Mouse (Mus musculus) gastrocnemius, postnatal 14 days (tissue): ENCODE results near the gene Zfp536. TPM values are rescaled to one million over a fixed set of nuclear protein-coding genes. Genes with fewer than 3 reads are reported as not detected.

Experiments
- DNase-seq: peaks from one replicate; pipeline ENCODE4 v3.0.0; 2021; ENCODE audit warnings: mixed read lengths
- intact Hi-C: fragments of 180-260 bp; cut with DNase I; formaldehyde crosslinking; loops from one replicate; pipeline ENCODE4 v1.15.1; 2025; ENCODE audit warnings: low total_unique reads
- long read RNA-seq, 2 experiments: library from polyadenylated mRNA; stranded (forward); transcript quantifications; one replicate each; pipeline ENCODE4 v2.0.0; 2021
- total RNA-seq, 2 experiments: library from RNA; stranded (reverse); gene quantifications; 2 replicates each; pipeline ENCODE4 v1.2.3; 2021

Gene Zfp536
- total RNA-seq: 1 to 10 TPM; 2.2 to 2.7 TPM
- long read RNA-seq, experiment 1, partial matches to known transcripts: 1 of 1 reads
- long read RNA-seq, experiment 1, other reads (novel, unspliced or antisense): 0 of 1 reads
- long read RNA-seq, experiment 2, partial matches to known transcripts: 0 of 1 reads
- long read RNA-seq, experiment 2, other reads (novel, unspliced or antisense): 1 of 1 reads

DNA sequence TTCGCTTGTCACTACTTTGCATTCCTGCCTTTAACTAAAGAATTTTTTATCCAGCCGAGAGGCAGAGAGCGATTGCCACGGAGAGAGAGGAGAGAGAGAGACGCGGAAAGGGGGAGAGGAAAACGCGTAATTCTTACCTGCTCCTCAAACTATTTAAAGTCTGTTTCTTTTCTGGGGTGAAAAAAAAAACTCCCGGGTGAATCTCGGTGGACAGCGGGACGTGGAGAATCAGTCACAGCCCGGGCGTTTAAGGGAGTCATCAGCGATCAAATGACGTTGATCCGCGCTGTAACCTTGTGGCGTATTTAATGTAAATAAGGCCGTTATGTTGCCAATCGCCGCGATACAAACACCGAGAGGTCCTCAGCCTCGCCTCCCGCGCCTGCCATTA lies at the start of gene Zfp536:
Zfp536 (minus strand) TSS at position 330 of the 391 bp plus-strand sequence.
- no peak for DNase-seq
- intact Hi-C loops: loop anchor here (5.0 kb wide), 1 partner anchor 396 kb away; no protein-coding TSS in a partner anchor

DNA sequence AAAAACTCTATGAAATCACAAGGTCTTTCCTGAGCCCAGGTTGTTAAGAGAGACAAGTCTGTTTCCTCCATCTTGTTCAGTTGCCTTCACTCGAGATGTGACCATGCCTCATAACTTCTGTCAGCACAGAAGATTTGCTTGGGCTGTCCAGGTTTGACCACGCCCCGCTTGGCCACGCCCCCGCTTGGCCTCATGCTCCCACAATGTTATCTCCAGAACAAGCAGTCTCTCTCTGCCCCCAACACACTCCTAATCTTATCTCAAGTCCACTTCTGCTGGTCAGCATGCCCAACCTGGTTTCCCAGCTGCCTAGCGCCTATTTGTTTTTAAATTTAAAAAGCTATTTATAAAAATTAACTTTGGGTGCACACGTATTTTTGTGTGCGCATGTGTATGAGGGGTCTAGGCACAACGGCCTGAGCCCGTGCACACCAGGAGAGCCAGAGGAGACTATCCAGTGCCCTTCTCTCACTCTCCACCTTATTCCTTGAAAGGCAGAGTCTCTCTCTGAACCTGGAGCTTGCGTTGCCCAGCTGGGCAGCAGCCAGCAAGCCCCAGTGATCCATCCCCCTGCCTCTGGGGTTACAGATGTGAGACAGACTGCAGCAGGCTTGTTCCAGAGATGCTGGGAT lies 47.3 kb upstream of the Zfp536 start:
- intact Hi-C loops: no loop called here
- DNase-seq: no peak

DNA sequence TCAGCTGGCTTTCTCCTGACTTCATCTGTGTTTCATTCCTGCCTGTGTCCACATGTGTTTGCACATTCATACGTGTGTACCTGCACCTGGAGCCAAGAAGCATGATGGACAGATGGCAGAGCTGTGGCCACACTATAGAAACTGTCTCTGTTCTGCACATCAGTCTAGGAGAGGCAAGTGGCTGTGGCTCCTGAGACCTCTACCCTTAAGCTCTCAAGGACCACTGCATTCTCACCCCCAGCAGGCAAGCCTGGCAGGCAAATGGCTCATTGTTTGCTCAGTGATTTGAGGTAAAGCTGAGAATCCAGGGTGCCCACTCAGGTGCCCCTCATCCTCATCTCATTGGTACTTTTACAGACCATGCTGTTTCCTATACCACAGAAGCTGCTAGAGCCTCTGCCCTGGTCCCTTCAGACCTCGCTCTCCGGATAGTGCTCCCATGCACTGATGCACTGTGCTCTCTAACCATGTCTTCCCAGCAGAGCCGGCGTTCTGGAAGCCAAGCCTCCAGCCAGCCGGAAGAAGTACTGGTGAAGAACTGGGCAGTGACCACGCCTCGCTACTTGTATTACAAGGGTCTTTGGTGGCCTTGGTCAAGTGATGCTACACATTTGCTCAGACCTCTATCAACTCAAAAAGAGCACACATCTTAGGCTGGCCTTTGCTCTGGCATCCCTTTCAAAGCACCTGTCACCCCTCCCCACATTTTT lies 45.3 kb upstream of the Zfp536 start:
- intact Hi-C loops: no loop called here
- no peak for DNase-seq

DNA sequence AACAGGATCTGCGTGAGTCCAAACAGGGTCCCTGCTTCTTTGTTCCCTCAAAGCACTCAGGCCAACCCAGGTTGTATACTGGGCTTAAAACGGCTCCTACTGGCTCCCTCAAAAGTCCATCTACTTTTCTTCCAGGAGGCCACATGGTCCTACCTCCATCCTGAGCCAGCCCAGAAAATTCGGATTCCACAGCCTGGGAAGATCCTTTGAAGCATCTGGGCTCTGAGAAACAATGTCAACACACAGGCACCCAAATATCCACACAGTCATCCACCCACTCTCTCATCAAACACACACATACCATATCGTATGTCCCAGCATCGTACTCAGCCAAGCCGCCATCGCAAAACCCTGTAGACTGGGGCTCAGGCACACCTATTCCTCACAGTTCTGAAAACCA lies 43.5 kb upstream of the Zfp536 start:
- no peak for DNase-seq
- intact Hi-C loops: no loop called here

DNA sequence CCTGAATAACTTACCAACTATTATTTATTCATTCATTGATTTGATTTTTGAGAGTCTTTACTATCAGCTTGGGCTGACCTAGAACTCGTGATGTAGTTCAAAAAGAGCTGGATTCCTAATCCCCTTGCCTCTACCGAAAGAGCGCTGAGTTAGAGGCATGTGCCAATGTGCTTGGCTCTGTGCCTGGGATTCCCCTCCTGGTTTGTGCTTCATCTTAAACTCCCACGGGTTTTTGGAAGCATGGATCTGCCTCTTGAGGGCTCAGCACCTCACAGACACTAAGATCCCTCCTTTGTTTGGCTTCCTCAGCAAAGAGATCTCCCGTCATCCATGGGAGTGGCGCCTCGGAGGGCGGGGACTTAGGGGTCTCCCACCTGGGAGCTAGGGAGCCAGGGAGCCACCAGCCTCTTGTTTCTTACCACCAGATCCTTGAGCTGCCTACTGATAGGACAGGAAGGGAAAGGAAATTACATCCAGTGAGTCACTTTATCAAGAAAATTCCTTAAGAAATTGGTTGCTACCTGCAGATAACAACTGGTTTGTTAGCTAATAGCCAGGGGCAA lies 41.5 kb upstream of the Zfp536 start:
- DNase-seq: no peak
- intact Hi-C loops: no loop called here

DNA sequence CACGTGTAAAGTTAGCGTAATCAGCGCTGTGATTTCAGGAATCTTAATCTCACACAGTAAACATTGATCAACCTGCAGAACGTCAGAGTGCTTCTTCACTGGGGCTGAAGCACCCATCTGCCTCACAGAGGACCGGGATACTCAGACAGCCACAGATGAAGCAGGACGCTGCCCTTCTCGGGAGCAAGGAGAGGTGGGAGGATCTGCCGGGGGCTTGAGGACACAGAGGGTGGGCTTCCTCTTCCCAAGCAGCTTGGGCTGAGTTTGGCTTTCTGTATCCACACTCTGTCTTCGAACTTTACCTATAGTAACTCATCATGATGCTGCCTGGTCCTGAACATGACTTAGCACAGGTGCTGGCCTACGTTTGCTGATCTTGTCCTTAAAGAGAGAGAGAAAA lies 40.2 kb upstream of the Zfp536 start:
- intact Hi-C loops: no loop called here
- no peak for DNase-seq

DNA sequence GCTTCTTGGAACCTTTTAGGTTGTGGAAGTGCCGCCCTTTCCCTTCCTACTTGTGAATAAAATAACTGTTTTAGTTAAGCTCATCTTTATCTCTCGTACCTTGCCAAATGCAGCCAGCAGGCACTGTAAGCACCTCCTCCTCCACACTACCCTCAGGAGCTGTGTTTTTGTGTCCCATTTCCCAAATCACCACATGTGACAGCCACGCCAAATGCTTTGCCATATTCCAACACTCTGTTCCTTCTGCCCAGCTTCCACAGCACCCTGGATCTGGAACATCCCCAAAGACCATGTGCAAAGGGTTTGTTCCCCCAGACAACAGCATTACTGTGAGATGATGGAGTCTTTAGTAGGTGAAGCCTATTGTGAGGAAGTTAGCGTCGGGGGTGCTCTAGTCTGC lies 36.5 kb upstream of the Zfp536 start:
- intact Hi-C loops: no loop called here
- no peak for DNase-seq

DNA sequence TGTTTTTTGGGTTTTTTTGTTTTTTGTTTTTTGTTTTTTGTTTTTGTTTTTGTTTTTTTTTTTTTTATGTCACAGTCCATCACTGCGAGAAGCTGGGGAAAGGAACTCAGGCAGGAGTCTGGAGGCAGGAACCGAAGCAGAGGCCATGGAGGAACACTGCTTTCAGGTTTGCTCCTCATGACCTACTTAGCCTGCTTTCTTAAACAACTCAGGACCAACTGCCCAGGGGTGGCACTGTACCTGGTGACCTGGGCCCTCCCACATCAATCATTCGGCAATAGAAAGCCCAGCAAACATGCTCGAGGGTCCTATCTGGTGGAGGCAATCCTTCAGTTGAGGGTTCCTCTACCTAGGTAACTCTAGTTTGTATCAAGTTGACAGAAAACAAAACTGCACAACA lies 35.6 kb upstream of the Zfp536 start:
- DNase-seq: no peak
- intact Hi-C loops: no loop called here

DNA sequence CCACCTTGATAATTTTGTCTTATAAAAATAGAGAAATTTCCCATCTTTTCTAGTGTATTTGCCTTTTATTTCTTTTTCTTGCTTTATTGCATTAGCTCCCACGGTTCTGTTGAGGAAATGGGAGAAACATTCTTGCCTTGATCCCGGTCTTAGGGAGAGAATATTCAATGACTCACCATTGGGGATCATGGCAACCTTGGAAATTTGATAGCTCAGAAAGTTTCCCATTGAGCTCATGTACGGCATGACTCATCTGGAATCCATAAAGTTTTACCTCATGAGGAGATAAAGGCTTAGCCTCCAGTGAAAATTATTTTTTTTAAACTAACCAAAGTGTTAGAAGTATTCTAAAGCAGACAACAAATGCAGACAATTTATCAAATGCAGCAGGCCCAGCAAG lies 27.7 kb upstream of the Zfp536 start:
- intact Hi-C loops: no loop called here
- DNase-seq: no peak

DNA sequence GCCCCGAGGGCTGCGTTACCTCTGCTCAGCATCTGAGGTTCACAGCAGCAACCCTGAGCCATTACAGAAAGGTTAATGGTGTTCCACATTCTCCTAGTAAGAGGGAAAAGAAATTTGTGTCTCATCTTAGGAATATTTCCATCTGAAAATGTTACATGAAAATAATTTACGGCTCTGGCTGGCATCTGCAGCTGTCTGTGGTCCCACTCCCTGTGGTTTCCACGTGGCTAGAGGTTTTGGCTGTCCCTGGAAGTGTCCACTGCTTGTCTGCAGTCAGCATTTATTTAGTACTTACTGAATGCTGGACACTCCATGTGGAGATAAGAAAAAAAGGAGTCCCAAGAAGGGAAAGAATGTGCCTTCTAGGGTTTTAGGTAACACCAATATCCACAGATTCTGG lies 15.3 kb upstream of the Zfp536 start:
- intact Hi-C loops: no loop called here
- DNase-seq: no peak

DNA sequence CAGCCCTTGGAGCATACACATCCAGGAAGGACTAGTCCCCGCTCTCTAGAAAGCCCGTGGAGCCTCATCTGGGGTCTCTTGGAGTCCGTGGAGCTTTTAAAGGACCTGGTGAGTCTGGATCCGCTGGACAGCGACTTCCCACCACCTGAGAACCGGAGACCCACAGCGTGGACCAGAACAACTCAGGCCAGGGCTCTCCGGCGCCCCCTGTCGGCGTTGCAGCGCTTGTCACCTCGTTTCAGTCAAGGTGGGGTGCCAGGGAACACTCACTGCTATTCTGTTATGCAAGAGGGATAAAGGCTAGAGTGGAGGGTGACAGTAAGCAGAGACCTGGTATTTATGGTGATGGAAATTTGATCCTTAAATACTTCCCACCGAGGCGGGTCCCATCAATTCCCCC lies 2.1 kb upstream of the Zfp536 start:
- peak; percentile 70 for DNase-seq
- intact Hi-C loops: no loop called here

DNA sequence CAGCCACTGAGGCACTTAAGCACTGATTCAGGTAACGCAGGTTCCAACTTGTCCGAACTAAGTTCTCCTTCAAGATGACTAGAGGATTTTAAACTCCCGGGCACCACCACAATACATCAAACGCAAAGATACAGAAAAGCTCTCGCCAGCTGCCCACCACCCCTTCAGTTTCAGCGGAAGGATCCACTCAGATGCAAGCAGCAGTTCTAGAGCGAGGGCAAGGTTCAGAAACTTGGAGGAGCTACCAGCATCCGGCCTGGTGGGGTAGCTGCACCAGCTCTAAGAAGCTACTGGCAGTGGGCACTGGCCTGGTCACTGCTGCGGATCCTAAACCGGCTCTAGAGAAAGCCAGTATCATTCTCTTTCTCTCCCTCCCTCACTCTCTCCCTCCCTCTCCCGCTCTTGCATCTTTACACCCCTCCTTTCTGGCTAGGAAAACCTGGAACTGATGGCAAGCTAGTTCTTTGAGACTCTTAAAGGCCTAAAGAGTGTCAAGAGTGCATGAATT lies 1.1 kb upstream of the Zfp536 start:
- intact Hi-C loops: loop anchor here (5.0 kb wide), 1 partner anchor 397 kb away; no protein-coding TSS in a partner anchor
- no peak for DNase-seq

DNA sequence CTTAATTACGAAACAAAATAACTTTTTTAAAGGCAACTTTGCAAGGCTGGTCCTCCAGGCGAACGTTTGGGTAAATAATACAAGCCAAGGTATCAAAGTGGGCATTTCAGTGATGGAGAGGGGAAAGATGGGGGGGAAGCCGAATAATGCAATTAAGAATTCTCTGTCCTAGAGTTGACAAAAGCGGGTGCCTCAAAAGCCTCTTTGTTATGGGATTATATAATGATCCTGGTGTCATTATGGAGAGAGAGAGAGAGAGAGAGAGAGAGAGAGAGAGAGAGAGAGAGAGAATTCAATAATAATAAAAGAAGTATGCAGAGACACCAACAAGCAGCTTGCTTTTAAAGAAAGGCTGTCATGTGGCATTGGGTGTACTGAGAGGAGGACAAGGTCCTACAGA lies 465 bp upstream of the Zfp536 start:
- no peak for DNase-seq
- intact Hi-C loops: loop anchor here (5.0 kb wide), 1 partner anchor 397 kb away; no protein-coding TSS in a partner anchor

DNA sequence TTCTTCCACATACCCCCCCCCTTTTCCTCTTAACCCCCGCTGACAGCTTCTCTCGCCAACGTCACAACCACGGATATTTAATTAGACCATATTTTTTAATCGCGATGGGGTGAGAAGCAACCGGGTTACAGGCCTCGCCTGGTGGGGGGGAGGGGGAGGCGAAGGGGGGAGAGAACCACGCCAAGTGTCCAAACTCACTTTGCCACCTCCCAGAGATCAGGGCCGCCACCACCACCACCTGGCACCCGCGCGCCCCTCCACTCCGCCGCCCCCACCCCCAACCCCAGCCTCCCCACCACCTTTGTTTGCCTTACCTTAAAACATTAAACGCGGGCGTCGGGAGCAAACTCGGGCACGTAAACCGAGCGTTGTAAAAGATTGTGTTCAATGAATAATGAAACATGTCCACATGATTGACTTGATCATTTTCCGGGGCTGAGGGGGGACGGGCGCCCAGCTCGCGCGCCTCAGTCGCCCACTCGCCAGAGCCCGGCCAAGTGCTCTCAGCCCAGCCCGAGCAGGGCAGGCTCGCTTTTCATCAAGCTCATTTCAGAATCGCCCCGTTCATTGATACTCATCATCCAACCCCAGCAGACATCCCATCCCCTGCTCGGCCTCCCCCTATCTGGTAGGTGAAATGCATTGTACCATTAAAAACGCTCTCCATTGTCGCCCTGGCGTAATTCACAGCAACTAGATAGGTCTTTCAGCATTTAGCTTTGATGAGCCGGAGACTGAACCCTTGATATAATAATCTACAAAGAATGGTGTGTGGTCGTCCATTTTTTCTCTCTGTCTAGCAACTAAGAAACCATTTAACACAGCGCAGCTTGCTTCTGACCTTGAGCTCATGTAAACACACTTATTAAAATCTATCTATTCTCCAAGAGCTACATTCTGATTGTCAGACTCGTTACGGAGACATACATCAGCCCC lies 797 bp downstream of the Zfp536 start:
- DNase-seq: no peak
- intact Hi-C loops: loop anchor here (5.0 kb wide), 1 partner anchor 395 kb away; no protein-coding TSS in a partner anchor

DNA sequence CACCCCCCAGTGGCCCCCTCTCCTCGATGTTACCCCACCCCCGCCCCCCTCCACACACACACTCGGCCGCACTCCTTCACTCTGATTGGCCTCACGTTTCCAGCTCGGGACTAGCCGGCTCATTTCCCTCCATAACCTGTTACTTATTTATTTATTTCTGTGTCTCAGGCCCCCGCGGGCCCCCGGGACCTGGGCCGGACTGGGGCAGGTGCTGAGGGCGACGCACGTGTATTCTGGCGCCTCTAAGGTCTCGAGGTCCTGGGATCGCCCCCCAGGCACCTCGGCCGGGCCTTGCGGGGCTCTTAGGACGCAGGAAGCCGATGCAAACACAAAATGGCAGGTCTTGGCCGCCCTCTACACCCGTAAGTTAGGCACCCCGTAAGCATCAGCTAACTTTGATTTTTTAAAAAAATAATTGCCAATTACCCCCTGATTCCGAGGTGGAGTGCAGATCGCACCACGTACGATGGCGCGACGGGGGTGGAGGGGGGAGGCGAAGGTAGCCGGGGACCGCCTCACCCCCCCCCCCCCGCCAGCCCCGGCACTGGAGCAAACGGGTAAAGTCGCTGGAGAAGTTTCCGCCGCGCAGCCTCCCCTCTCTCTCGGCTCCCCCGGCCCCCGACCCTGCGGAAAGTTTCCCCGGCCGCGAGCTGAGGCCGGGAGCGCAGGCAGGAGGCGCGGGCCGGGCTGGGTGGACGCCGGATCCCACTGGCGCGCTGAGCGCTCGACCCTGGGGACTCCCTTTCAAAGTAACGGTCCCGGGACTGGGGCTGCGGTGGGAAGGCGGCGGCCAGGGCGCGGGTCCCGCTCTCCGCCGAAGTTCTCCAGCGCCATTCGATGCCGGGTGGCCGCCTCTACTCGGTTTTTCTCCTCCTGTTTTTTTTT lies 1.7 kb downstream of the Zfp536 start:
- peak; percentile 24 for DNase-seq
- intact Hi-C loops: loop anchor here (5.0 kb wide), 1 partner anchor 394 kb away; no protein-coding TSS in a partner anchor

DNA sequence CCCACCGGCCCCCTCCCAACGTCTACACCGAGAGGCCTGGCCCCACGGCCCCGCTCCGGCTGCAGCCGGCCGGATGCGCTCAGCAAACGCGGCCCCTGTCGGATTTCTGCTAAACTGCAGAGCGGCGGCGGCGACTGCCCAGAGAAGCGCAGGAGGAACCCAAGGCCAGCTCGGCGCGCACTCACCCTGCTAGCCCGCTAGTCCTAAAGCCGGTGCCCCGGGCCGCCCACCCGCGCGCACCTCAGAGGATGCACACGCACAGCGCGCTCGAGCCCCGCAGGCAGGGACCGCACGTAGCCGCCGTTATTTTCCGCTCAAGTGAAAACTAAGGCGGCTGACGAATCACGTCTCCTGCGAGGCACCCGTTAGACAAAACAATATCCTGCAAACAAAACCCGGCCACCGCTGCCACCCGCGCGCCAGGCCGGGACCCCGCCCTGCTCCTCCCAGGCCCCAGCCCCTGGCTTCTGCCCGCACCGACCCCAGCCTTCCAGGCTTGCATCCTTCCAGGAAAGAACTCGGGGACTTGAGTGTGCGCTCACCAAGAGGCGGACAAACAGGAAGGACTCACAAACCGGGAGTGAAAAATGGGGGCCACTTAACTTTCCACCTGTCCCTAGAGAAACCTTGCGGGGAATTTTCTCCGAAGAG lies 2.9 kb downstream of the Zfp536 start:
- peak; percentile 84 for DNase-seq
- intact Hi-C loops: loop anchor here (5.0 kb wide), 1 partner anchor 393 kb away; no protein-coding TSS in a partner anchor

DNA sequence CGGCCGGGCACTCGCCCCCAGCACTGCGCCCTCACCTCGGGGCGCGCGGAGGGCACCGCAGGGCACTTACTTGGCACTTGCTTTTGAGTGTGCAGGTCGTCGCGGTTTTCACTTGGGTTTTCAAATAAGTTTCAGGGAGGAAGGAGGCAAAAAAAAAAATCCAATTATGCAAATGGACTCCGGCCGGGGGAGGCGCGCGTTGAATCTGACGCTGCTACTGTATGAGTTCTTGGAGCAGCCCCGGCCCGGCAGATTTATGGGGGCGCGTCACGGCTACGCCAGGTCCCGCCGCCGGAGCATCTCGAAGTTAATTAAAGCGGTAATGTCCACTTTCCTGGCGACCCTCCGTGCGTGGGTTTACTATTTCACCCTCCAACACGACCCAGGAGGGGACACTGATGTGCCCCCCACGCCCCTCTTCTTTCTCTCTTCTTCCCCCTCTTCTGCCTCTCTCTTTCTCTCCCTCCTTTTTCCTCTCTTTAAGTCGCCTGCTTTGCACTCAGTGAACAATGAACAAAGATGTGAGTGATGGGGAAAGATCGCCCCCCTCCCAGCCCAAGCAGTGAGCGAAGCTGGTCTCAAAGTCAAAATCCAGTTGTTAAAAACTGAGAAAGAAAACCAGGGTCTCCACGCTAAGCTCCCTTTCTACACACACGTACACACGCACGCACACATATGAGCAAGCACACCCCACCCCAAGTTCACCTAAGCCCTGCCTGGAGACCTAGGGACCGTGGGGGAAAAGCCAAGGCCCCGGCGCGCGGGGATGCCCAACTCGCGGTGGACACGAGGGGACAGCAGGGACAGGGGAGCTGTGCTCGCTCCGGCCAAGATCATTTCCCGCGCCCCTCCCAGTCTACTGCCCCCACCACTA lies 3.7 kb downstream of the Zfp536 start:
- intact Hi-C loops: loop anchor here (5.0 kb wide), 1 partner anchor 392 kb away; no protein-coding TSS in a partner anchor
- DNase-seq: peak; percentile 13
